In the genomic region with DNA sequence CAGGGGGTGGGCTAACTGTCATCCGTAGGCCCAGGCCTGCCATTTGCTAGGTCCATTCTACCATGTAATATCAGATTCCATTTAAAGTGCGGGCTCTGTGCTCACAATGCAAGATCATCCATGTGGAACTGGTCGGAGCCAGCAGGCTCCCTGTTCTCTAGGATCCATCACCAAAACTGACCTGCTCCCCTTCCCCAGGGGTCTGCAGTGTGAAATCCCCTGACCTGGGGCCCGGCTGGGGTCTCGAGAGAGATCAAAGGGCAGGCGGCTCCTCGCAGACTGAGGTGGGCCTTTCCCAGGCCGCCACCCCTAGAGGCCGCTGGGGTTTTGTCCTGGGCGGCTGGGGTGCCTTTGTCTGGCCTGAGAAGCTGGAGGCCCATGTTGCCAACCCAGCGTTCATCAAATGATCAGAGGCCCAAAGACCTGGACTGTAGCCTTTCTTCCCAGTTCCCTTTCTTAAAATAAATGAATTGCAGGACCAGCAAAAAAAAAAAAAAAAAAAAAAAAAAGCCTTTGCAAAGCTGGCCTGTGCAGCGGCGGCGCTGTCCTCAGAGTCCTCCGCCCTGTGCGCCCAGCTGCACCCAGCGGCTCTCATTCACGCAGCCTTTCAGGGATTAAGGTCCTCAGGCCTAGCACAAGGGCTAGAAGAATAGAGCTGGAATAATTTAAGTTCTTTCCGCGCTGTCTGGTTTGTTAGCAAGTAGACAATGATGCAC, we compare ENCODE assay signal across 10 mouse cellular contexts.
DNase-seq lines count a peak whose midpoint lies in the region; ATAC-seq and TF ChIP-seq lines count a peak whose summit lies in the region.
"Had no signal": no experiment of that assay in that cellular context is flagged by ENCODE, and none has a peak within 500 bp of the region (broad histone marks: within the 10 kb centered on the region; RNA-seq: fewer than 3 reads in every experiment).

No protein-coding gene starts in this region.

- H3K27ac ChIP-seq in left cerebral cortex, adult 2 months = peak overlapping the region; percentile 82
- H3K27ac ChIP-seq in embryonic facial prominence, embryonic 14.5 days (replicated peaks; ENCODE audit: low read depth, low read length) = no peak overlapping the region; the same call in 1 of the 2 replicates
- peak overlapping the region; percentile 71 for H3K27ac ChIP-seq in hindbrain, embryonic 16.5 days (ENCODE audit: low read depth, low read length)
- H3K27ac ChIP-seq in neural tube, embryonic 13.5 days (replicated peaks) = no peak overlapping the region

- H3K9ac ChIP-seq in embryonic facial prominence, embryonic 14.5 days (ENCODE audit: low read depth, low read length) = no peak overlapping the region
- H3K9ac ChIP-seq in hindbrain, embryonic 16.5 days (ENCODE audit: low read depth, low read length) = peak overlapping the region; percentile 52; the same call in 1 of the 2 replicates
- H3K9ac ChIP-seq in neural tube, embryonic 13.5 days = peak overlapping the region; percentile 56; the same call in 1 of the 2 replicates

- peaks cover 1% of the 10 kb centered on the region for H3K4me1 ChIP-seq in embryonic facial prominence, embryonic 14.5 days (ENCODE audit: control insufficient read depth, insufficient read depth, low read length)
- H3K4me1 ChIP-seq in hindbrain, embryonic 16.5 days (ENCODE audit: control insufficient read depth, insufficient read depth, low read depth, low read length) = peaks cover 17% of the 10 kb centered on the region
- peaks cover 26% of the 10 kb centered on the region for H3K4me1 ChIP-seq in neural tube, embryonic 13.5 days (replicated peaks)

- no peak; the same call in none of the 2 replicates for TF ChIP-seq CTCF in left cerebral cortex, adult 2 months (IDR thresholded peaks at IDR 0.05)

- no peak for DNase-seq in left cerebral cortex, adult 2 months (ENCODE audit: extremely low spot score in 1 of 2, low spot score in 2 of 2)
- DNase-seq in left cerebral cortex, adult 11 months (ENCODE audit: low spot score) = no peak
- peak; percentile 59 for DNase-seq in embryonic facial prominence, embryonic 14.5 days (ENCODE audit: low spot score)
- DNase-seq in adipocyte (ENCODE audit: low spot score) = no peak
- no peak for DNase-seq in frontal cortex, postnatal 25 days (ENCODE audit: low spot score in 2 of 2)
- DNase-seq in gastrocnemius, postnatal 36 days = no peak
- DNase-seq: cerebellum, adult 11-12 months had no signal

- H3K4me2 ChIP-seq in embryonic facial prominence, embryonic 14.5 days (ENCODE audit: low read depth, low read length) = no peak overlapping the region
- H3K4me2 ChIP-seq in hindbrain, embryonic 16.5 days (ENCODE audit: low read length) = no peak overlapping the region
- H3K4me2 ChIP-seq in neural tube, embryonic 13.5 days = no peak overlapping the region

- intact Hi-C loops in left cerebral cortex, adult 2 months (cut with DNase I) = no loop called here
- intact Hi-C loops in gastrocnemius, postnatal 36 days (cut with DNase I) = no loop called here

- no peak overlapping the region for H3K4me3 ChIP-seq in left cerebral cortex, adult 2 months
- no peak overlapping the region for H3K4me3 ChIP-seq in embryonic facial prominence, embryonic 14.5 days (ENCODE audit: low read depth, low read length)
- no peak overlapping the region for H3K4me3 ChIP-seq in hindbrain, embryonic 16.5 days (ENCODE audit: low read length)
- no peak overlapping the region for H3K4me3 ChIP-seq in neural tube, embryonic 13.5 days

- no peaks in the 10 kb centered on the region for H3K27me3 ChIP-seq in embryonic facial prominence, embryonic 14.5 days (replicated peaks; ENCODE audit: control insufficient read depth, insufficient read depth, low read length)
- no peaks in the 10 kb centered on the region for H3K27me3 ChIP-seq in hindbrain, embryonic 16.5 days (replicated peaks; ENCODE audit: control insufficient read depth, insufficient read depth, low read length)
- H3K27me3 ChIP-seq in neural tube, embryonic 13.5 days = peaks cover 11% of the 10 kb centered on the region; the same call in 1 of the 2 replicates
- H3K27me3 ChIP-seq: CH12.LX had no signal

- peak; percentile 79; the same call in 1 of the 2 replicates for ATAC-seq in embryonic facial prominence, embryonic 14.5 days (ENCODE audit: low read depth)
- peak; percentile 34 for ATAC-seq in hindbrain, embryonic 16.5 days
- ATAC-seq in neural tube, embryonic 13.5 days (ENCODE audit: low read depth) = peak; percentile 55; the same call in 1 of the 2 replicates

- 29% methylated on average over 20 of the region's 20 CpGs for WGBS in embryonic facial prominence, embryonic 14.5 days
- WGBS in hindbrain, embryonic 16.5 days = 11% methylated on average over 20 of the region's 20 CpGs
- WGBS in neural tube, embryonic 13.5 days = 9% methylated on average over 20 of the region's 20 CpGs

- H3K36me3 ChIP-seq in embryonic facial prominence, embryonic 14.5 days (ENCODE audit: control insufficient read depth, insufficient read depth, low read length) = no peaks in the 10 kb centered on the region
- H3K36me3 ChIP-seq in hindbrain, embryonic 16.5 days (ENCODE audit: control insufficient read depth, insufficient read depth, low read length) = peaks cover 3% of the 10 kb centered on the region; the same call in 1 of the 2 replicates
- 0 out of 2 replicates have a peak, but pooled peaks cover 7% of the 10 kb centered on the region for H3K36me3 ChIP-seq in neural tube, embryonic 13.5 days

- H3K9me3 ChIP-seq in embryonic facial prominence, embryonic 14.5 days (ENCODE audit: control insufficient read depth, low read length) = no peaks in the 10 kb centered on the region
- no peaks in the 10 kb centered on the region for H3K9me3 ChIP-seq in hindbrain, embryonic 16.5 days (ENCODE audit: control insufficient read depth, low read length)
- no peaks in the 10 kb centered on the region for H3K9me3 ChIP-seq in neural tube, embryonic 13.5 days

Comparison
In these comparisons a context has a peak if more than half of its experiments do, and no peak if none do; other contexts are left out.
1. H3K27ac ChIP-seq: peak in left cerebral cortex, adult 2 months (single experiment) and hindbrain, embryonic 16.5 days (single experiment); none in embryonic facial prominence, embryonic 14.5 days (single experiment) and neural tube, embryonic 13.5 days (single experiment).
2. Peak in every context shown above with its lines, with median percentiles within 50 percentile points of each other: ATAC-seq.